Mouse (Mus musculus): ENCODE data around the gene Bsg. TPM values are rescaled to one million over a fixed set of nuclear protein-coding genes. Genes with fewer than 3 reads are reported as not detected.

The Bsg gene
- polyA plus RNA-seq, 2 experiments, result 763 to 805 TPM

GRCm38 (mm10) chr10:79733847-79734246 is 29.6 kb downstream of the Bsg start:
- Histone ChIP-seq H3K9me3 (ENCODE audit: control insufficient read depth, low read length) (peaks cover 22% of the 10 kb centered on the region), H3K4me3 (replicated peaks; ENCODE audit: low read length) (no peak overlapping the region), H3K4me1 (ENCODE audit: control insufficient read depth, insufficient read depth, low read length) (no peaks in the 10 kb centered on the region), H3K4me2 (replicated peaks; ENCODE audit: low read depth, low read length, severe bottlenecking) (no peak overlapping the region), H3K27ac (replicated peaks; ENCODE audit: low read depth, low read length) (no peak overlapping the region), H3K27me3 (ENCODE audit: control insufficient read depth, insufficient read depth, low read length) (no peaks in the 10 kb centered on the region), H3K9ac (ENCODE audit: low read depth, low read length, severe bottlenecking) (no peak overlapping the region), H3K36me3 (ENCODE audit: control insufficient read depth, insufficient read depth, low read length) (peaks cover 48% of the 10 kb centered on the region)
- DNase-seq (ENCODE audit: low spot score) (no peak), ATAC-seq (ENCODE audit: low FRiP score, low read depth) (no peak)
- 95% methylated on average over 15 of the region's 15 CpGs for whole genome bisulfite sequencing
- no peak for TF ChIP-seq POLR2A (IDR thresholded peaks at IDR 0.05; ENCODE audit: borderline replicate concordance, extremely low read depth, insufficient read depth, insufficient read length)

- no peak overlapping the region for H3K27ac ChIP-seq (replicated peaks; ENCODE audit: low read depth, low read length)
- DNase-seq (ENCODE audit: low spot score) (no peak), ATAC-seq (ENCODE audit: low FRiP score, low read depth) (no peak)
- peaks cover 63% of the 10 kb centered on the region for H3K36me3 ChIP-seq (ENCODE audit: control insufficient read depth, insufficient read depth, low read length)
- H3K9me3 ChIP-seq (ENCODE audit: control insufficient read depth, low read length), result peaks cover 38% of the 10 kb centered on the region
- no peaks in the 10 kb centered on the region for H3K27me3 ChIP-seq (ENCODE audit: control insufficient read depth, insufficient read depth, low read length)
- H3K9ac ChIP-seq (ENCODE audit: low read depth, low read length, severe bottlenecking), result no peak overlapping the region
- H3K4me1 ChIP-seq (ENCODE audit: control insufficient read depth, insufficient read depth, low read length), result no peaks in the 10 kb centered on the region
- WGBS, result 34% methylated on average over 39 of the region's 52 CpGs
- no peak overlapping the region for H3K4me3 ChIP-seq (replicated peaks; ENCODE audit: low read length)
- no peak overlapping the region for H3K4me2 ChIP-seq (replicated peaks; ENCODE audit: low read depth, low read length, severe bottlenecking)
- TF ChIP-seq POLR2A (IDR thresholded peaks at IDR 0.05; ENCODE audit: borderline replicate concordance, extremely low read depth, insufficient read depth, insufficient read length), result no peak
Measured at GRCm38 (mm10) chr10:79735361-79735760, 31.1 kb downstream of the Bsg start.

- 88% methylated on average over 14 of the region's 14 CpGs for whole genome bisulfite sequencing
- ATAC-seq (ENCODE audit: low FRiP score, low read depth), result no peak
Measured at GRCm38 (mm10) chr10:79736706-79737105, 32.4 kb downstream of the Bsg start.

GRCm38 (mm10) chr10:79738259-79738658 is 34.0 kb downstream of the Bsg start:
- Histone ChIP-seq H3K27ac (replicated peaks; ENCODE audit: low read depth, low read length) (no peak overlapping the region), H3K36me3 (ENCODE audit: control insufficient read depth, insufficient read depth, low read length) (peaks cover 88% of the 10 kb centered on the region), H3K4me2 (replicated peaks; ENCODE audit: low read depth, low read length, severe bottlenecking) (no peak overlapping the region), H3K9ac (ENCODE audit: low read depth, low read length, severe bottlenecking) (no peak overlapping the region), H3K27me3 (ENCODE audit: control insufficient read depth, insufficient read depth, low read length) (no peaks in the 10 kb centered on the region), H3K9me3 (ENCODE audit: control insufficient read depth, low read length) (peaks cover 50% of the 10 kb centered on the region), H3K4me3 (replicated peaks; ENCODE audit: low read length) (no peak overlapping the region), H3K4me1 (ENCODE audit: control insufficient read depth, insufficient read depth, low read length) (no peaks in the 10 kb centered on the region)
- no peak for ATAC-seq (ENCODE audit: low FRiP score, low read depth)
- 93% methylated on average over 10 of the region's 10 CpGs for WGBS
- no peak for DNase-seq (ENCODE audit: low spot score)
- no peak for TF ChIP-seq POLR2A (IDR thresholded peaks at IDR 0.05; ENCODE audit: borderline replicate concordance, extremely low read depth, insufficient read depth, insufficient read length)

More at GRCm38 (mm10) chr10:79736706-79737105, 32.4 kb downstream of the Bsg start:
- TF ChIP-seq POLR2A (IDR thresholded peaks at IDR 0.05; ENCODE audit: borderline replicate concordance, extremely low read depth, insufficient read depth, insufficient read length), result no peak
- Histone ChIP-seq H3K4me3 (replicated peaks; ENCODE audit: low read length) (no peak overlapping the region), H3K4me1 (ENCODE audit: control insufficient read depth, insufficient read depth, low read length) (no peaks in the 10 kb centered on the region), H3K9ac (ENCODE audit: low read depth, low read length, severe bottlenecking) (no peak overlapping the region), H3K4me2 (replicated peaks; ENCODE audit: low read depth, low read length, severe bottlenecking) (no peak overlapping the region), H3K9me3 (ENCODE audit: control insufficient read depth, low read length) (peaks cover 50% of the 10 kb centered on the region), H3K27ac (replicated peaks; ENCODE audit: low read depth, low read length) (no peak overlapping the region), H3K36me3 (ENCODE audit: control insufficient read depth, insufficient read depth, low read length) (peaks cover 76% of the 10 kb centered on the region), H3K27me3 (ENCODE audit: control insufficient read depth, insufficient read depth, low read length) (no peaks in the 10 kb centered on the region)
- DNase-seq (ENCODE audit: low spot score), result no peak

GRCm38 (mm10) chr10:79739234-79739633 is 34.9 kb downstream of the Bsg start:
- TF ChIP-seq POLR2A (IDR thresholded peaks at IDR 0.05; ENCODE audit: borderline replicate concordance, extremely low read depth, insufficient read depth, insufficient read length), result no peak
- over 99% methylated on average over 28 of the region's 28 CpGs for WGBS
- Histone ChIP-seq H3K27me3 (ENCODE audit: control insufficient read depth, insufficient read depth, low read length) (no peaks in the 10 kb centered on the region), H3K9ac (ENCODE audit: low read depth, low read length, severe bottlenecking) (no peak overlapping the region), H3K4me2 (replicated peaks; ENCODE audit: low read depth, low read length, severe bottlenecking) (no peak overlapping the region), H3K9me3 (ENCODE audit: control insufficient read depth, low read length) (peaks cover 50% of the 10 kb centered on the region), H3K27ac (replicated peaks; ENCODE audit: low read depth, low read length) (no peak overlapping the region), H3K4me3 (replicated peaks; ENCODE audit: low read length) (no peak overlapping the region), H3K36me3 (ENCODE audit: control insufficient read depth, insufficient read depth, low read length) (peaks cover 92% of the 10 kb centered on the region), H3K4me1 (ENCODE audit: control insufficient read depth, insufficient read depth, low read length) (no peaks in the 10 kb centered on the region)
- DNase-seq (ENCODE audit: low spot score) (no peak), ATAC-seq (ENCODE audit: low FRiP score, low read depth) (no peak)

- TF ChIP-seq POLR2A (IDR thresholded peaks at IDR 0.05; ENCODE audit: borderline replicate concordance, extremely low read depth, insufficient read depth, insufficient read length), result no peak
Measured at GRCm38 (mm10) chr10:79740863-79741262, 36.6 kb downstream of the Bsg start.

More at GRCm38 (mm10) chr10:79740863-79741262, 36.6 kb downstream of the Bsg start:
- no peak overlapping the region for H3K4me3 ChIP-seq (replicated peaks; ENCODE audit: low read length)
- H3K27me3 ChIP-seq (ENCODE audit: control insufficient read depth, insufficient read depth, low read length), result no peaks in the 10 kb centered on the region
- WGBS, result 85% methylated on average over 11 of the region's 11 CpGs
- H3K27ac ChIP-seq (replicated peaks; ENCODE audit: low read depth, low read length), result no peak overlapping the region
- H3K9me3 ChIP-seq (ENCODE audit: control insufficient read depth, low read length), result peaks cover 50% of the 10 kb centered on the region
- peaks cover 4% of the 10 kb centered on the region; the same call in 1 of the 2 replicates for H3K4me1 ChIP-seq (ENCODE audit: control insufficient read depth, insufficient read depth, low read length)
- no peak overlapping the region for H3K4me2 ChIP-seq (replicated peaks; ENCODE audit: low read depth, low read length, severe bottlenecking)
- ATAC-seq (ENCODE audit: low FRiP score, low read depth), result no peak
- no peak for DNase-seq (ENCODE audit: low spot score)
- H3K36me3 ChIP-seq (ENCODE audit: control insufficient read depth, insufficient read depth, low read length), result peaks cover 85% of the 10 kb centered on the region
- no peak overlapping the region for H3K9ac ChIP-seq (ENCODE audit: low read depth, low read length, severe bottlenecking)

All from limb, embryonic 14.5 days (tissue).